Mouse (Mus musculus): ENCODE data around the gene Ntrk2. TPM values are rescaled to one million over a fixed set of nuclear protein-coding genes. Genes with fewer than 3 reads are reported as not detected.

Ntrk2 gene
- polyA plus RNA-seq, 1 experiment from 2014 or later: 1.7 TPM

DNA sequence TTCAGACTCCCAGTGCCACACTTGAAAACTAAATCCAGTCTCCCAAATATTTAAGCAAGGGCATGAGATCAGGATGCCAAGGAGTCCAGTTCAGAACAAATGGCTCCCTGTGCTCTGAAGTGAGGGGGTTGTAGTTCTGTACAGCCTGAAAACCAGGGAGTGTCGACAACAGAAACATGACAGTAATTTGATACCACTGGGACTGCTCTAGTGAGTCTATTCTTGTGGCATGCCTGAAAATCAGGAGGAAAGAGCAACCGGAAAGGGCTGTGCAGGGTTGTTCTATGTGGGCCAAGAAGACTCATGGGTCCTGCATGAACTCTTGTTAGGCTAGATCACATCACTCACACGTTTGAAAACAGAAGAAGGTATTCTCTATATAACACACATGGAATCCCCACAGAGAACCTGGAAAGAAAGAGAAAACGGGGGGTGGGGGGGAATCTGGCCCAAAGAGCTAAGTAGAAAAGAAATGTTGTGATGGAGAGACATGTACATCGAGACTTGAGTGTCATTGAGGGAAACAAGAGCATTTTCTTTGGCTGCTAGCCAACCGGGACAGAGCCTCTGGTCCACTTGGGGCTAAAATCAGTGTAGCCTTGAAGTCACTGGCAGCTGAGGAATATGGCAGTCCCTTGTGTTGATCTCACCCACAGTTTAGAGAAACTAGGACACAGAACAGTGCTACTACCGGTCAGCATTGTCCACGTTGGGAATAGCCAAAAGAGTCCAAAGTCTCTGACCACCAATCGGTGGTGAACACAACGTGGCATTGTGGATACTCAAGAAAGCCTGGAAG is 313.4 kb downstream of the Ntrk2 start:
- no peak overlapping the region for H3K9ac ChIP-seq
- no peak overlapping the region for H3K27ac ChIP-seq
- no peak overlapping the region for H3K4me3 ChIP-seq (replicated peaks)
- no peak for ATAC-seq
- H3K27me3 ChIP-seq (replicated peaks): no peaks in the 10 kb centered on the region
- no peaks in the 10 kb centered on the region for H3K4me1 ChIP-seq (replicated peaks)
- H3K4me2 ChIP-seq (replicated peaks): no peak overlapping the region
- no peaks in the 10 kb centered on the region for H3K36me3 ChIP-seq
- 73% methylated on average over 10 of the region's 10 CpGs for WGBS
- H3K9me3 ChIP-seq: no peaks in the 10 kb centered on the region

- Histone ChIP-seq H3K4me1 (replicated peaks) (no peaks in the 10 kb centered on the region), H3K36me3 (no peaks in the 10 kb centered on the region), H3K4me2 (replicated peaks) (no peak overlapping the region), H3K4me3 (replicated peaks) (no peak overlapping the region), H3K9ac (no peak overlapping the region), H3K27me3 (replicated peaks) (no peaks in the 10 kb centered on the region), H3K9me3 (no peaks in the 10 kb centered on the region), H3K27ac (no peak overlapping the region)
- 75% methylated on average over 7 of the region's 7 CpGs for WGBS
- no peak for ATAC-seq
Measured at GRCm38 (mm10) chr13:59143141-59143744, 336.9 kb downstream of the Ntrk2 start.

- 71% methylated on average over 11 of the region's 11 CpGs for WGBS
- no peaks in the 10 kb centered on the region for H3K9me3 ChIP-seq
- H3K9ac ChIP-seq: no peak overlapping the region
- no peak overlapping the region for H3K4me3 ChIP-seq (replicated peaks)
- H3K36me3 ChIP-seq: no peaks in the 10 kb centered on the region
- no peak overlapping the region for H3K4me2 ChIP-seq (replicated peaks)
- no peak overlapping the region for H3K27ac ChIP-seq
- no peak for ATAC-seq
- no peaks in the 10 kb centered on the region for H3K27me3 ChIP-seq (replicated peaks)
- H3K4me1 ChIP-seq (replicated peaks): no peaks in the 10 kb centered on the region
Measured at GRCm38 (mm10) chr13:59144321-59144856, 338.0 kb downstream of the Ntrk2 start.

- H3K4me1 ChIP-seq (replicated peaks): no peaks in the 10 kb centered on the region
- no peaks in the 10 kb centered on the region for H3K27me3 ChIP-seq (replicated peaks)
- H3K9me3 ChIP-seq: no peaks in the 10 kb centered on the region
- no peak overlapping the region for H3K9ac ChIP-seq
- WGBS: 57% methylated on average over 21 of the region's 21 CpGs
- no peak overlapping the region for H3K27ac ChIP-seq
- H3K36me3 ChIP-seq: no peaks in the 10 kb centered on the region
- ATAC-seq: no peak
- H3K4me2 ChIP-seq (replicated peaks): no peak overlapping the region
- no peak overlapping the region for H3K4me3 ChIP-seq (replicated peaks)
Measured at GRCm38 (mm10) chr13:59145677-59146555, 339.5 kb downstream of the Ntrk2 start.

- no peak overlapping the region for H3K4me3 ChIP-seq (replicated peaks)
- H3K9ac ChIP-seq: no peak overlapping the region
- H3K27me3 ChIP-seq (replicated peaks): no peaks in the 10 kb centered on the region
- no peak overlapping the region for H3K27ac ChIP-seq
- WGBS: 95% methylated on average over 7 of the region's 7 CpGs
- no peak for ATAC-seq
- no peak overlapping the region for H3K4me2 ChIP-seq (replicated peaks)
- no peaks in the 10 kb centered on the region for H3K9me3 ChIP-seq
- H3K36me3 ChIP-seq: no peaks in the 10 kb centered on the region
- H3K4me1 ChIP-seq (replicated peaks): no peaks in the 10 kb centered on the region
Measured at GRCm38 (mm10) chr13:59146616-59147015, 340.2 kb downstream of the Ntrk2 start.

DNA sequence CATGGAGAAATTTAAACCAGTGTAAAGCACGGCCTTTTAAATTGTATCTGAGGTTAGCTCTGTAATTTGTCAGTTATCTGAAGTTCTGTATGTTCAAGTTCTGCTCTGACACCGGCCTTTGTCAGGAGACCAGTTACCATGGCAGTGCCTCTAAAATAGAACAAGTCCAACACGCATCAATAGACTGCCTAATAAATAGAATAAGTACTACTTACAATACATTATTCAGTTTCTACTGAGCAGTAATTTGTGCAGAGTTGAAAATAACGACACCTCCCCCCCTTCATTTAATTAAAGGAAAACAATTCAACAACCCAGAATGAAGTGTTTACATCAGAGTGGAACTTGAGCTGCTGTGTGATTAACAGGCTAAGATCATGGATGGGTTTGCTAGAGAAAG is 341.6 kb downstream of the Ntrk2 start:
- no peaks in the 10 kb centered on the region for H3K27me3 ChIP-seq (replicated peaks)
- no peak for ATAC-seq
- H3K36me3 ChIP-seq: no peaks in the 10 kb centered on the region
- no peaks in the 10 kb centered on the region for H3K9me3 ChIP-seq
- H3K27ac ChIP-seq: no peak overlapping the region
- no peak overlapping the region for H3K4me3 ChIP-seq (replicated peaks)
- no peaks in the 10 kb centered on the region for H3K4me1 ChIP-seq (replicated peaks)
- H3K4me2 ChIP-seq (replicated peaks): no peak overlapping the region
- no peak overlapping the region for H3K9ac ChIP-seq
- 75% methylated on average over 4 of the region's 4 CpGs for WGBS

DNA sequence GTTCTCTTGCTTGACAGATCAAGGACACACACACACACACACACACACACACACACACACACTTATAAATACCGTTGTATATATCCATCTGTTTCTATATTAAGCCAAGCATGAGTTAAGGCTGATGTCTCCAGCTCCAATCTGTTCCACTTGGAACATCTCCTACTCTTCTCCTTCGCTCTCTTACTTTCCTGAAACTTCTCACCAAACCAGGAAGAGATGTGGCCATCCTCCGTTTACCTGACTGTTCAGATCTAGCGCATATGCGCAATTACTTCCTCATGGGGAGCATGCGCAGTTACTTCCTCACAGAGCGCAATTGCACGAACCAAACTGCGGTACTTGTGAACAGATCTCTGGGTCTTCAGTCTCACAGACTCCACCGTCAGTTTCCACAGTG is 342.4 kb downstream of the Ntrk2 start:
- 81% methylated on average over 10 of the region's 10 CpGs for WGBS
- no peak for ATAC-seq

GRCm38 (mm10) chr13:59164015-59164414 is 357.6 kb downstream of the Ntrk2 start:
- 73% methylated on average over 8 of the region's 8 CpGs for WGBS
- no peak for ATAC-seq

More for the DNA sequence above, 342.4 kb downstream of the Ntrk2 start:
- H3K9ac ChIP-seq: no peak overlapping the region
- H3K4me2 ChIP-seq (replicated peaks): no peak overlapping the region
- H3K4me3 ChIP-seq (replicated peaks): no peak overlapping the region
- no peaks in the 10 kb centered on the region for H3K4me1 ChIP-seq (replicated peaks)
- H3K27me3 ChIP-seq (replicated peaks): no peaks in the 10 kb centered on the region
- H3K27ac ChIP-seq: no peak overlapping the region
- H3K9me3 ChIP-seq: no peaks in the 10 kb centered on the region
- no peaks in the 10 kb centered on the region for H3K36me3 ChIP-seq

GRCm38 (mm10) chr13:59173840-59174239 is 367.5 kb downstream of the Ntrk2 start:
- H3K9ac ChIP-seq: no peak overlapping the region
- no peaks in the 10 kb centered on the region for H3K27me3 ChIP-seq (replicated peaks)
- WGBS: 59% methylated on average over 8 of the region's 8 CpGs
- no peak overlapping the region for H3K4me3 ChIP-seq (replicated peaks)
- H3K27ac ChIP-seq: no peak overlapping the region
- no peaks in the 10 kb centered on the region for H3K9me3 ChIP-seq
- no peak overlapping the region for H3K4me2 ChIP-seq (replicated peaks)
- no peak for ATAC-seq
- H3K36me3 ChIP-seq: no peaks in the 10 kb centered on the region
- H3K4me1 ChIP-seq (replicated peaks): no peaks in the 10 kb centered on the region

More at GRCm38 (mm10) chr13:59164015-59164414, 357.6 kb downstream of the Ntrk2 start:
- no peak overlapping the region for H3K27ac ChIP-seq
- no peaks in the 10 kb centered on the region for H3K36me3 ChIP-seq
- H3K9ac ChIP-seq: no peak overlapping the region
- H3K9me3 ChIP-seq: no peaks in the 10 kb centered on the region
- H3K27me3 ChIP-seq (replicated peaks): no peaks in the 10 kb centered on the region
- H3K4me3 ChIP-seq (replicated peaks): no peak overlapping the region
- H3K4me2 ChIP-seq (replicated peaks): no peak overlapping the region
- no peaks in the 10 kb centered on the region for H3K4me1 ChIP-seq (replicated peaks)

- no peak for ATAC-seq
- H3K4me2 ChIP-seq (replicated peaks): no peak overlapping the region
- no peaks in the 10 kb centered on the region for H3K36me3 ChIP-seq
- no peaks in the 10 kb centered on the region for H3K27me3 ChIP-seq (replicated peaks)
- H3K27ac ChIP-seq: no peak overlapping the region
- H3K9me3 ChIP-seq: no peaks in the 10 kb centered on the region
- no peak overlapping the region for H3K4me3 ChIP-seq (replicated peaks)
- H3K4me1 ChIP-seq (replicated peaks): no peaks in the 10 kb centered on the region
- WGBS: 85% methylated on average over 3 of the region's 3 CpGs
- H3K9ac ChIP-seq: no peak overlapping the region
Measured at GRCm38 (mm10) chr13:59176021-59176420, 369.7 kb downstream of the Ntrk2 start.

- Histone ChIP-seq H3K36me3 (no peaks in the 10 kb centered on the region), H3K4me2 (replicated peaks) (no peak overlapping the region), H3K27ac (no peak overlapping the region), H3K9ac (no peak overlapping the region), H3K9me3 (no peaks in the 10 kb centered on the region), H3K27me3 (replicated peaks) (no peaks in the 10 kb centered on the region), H3K4me3 (replicated peaks) (no peak overlapping the region), H3K4me1 (replicated peaks) (no peaks in the 10 kb centered on the region)
- ATAC-seq: no peak
- 61% methylated on average over 9 of the region's 9 CpGs for WGBS
Measured at GRCm38 (mm10) chr13:59176485-59176884, 370.1 kb downstream of the Ntrk2 start.

GRCm38 (mm10) chr13:59177003-59177402 is 370.6 kb downstream of the Ntrk2 start:
- ATAC-seq: no peak
- no peaks in the 10 kb centered on the region for H3K4me1 ChIP-seq (replicated peaks)
- no peaks in the 10 kb centered on the region for H3K36me3 ChIP-seq
- H3K27me3 ChIP-seq (replicated peaks): no peaks in the 10 kb centered on the region
- no peak overlapping the region for H3K4me2 ChIP-seq (replicated peaks)
- H3K9ac ChIP-seq: no peak overlapping the region
- no peaks in the 10 kb centered on the region for H3K9me3 ChIP-seq
- H3K27ac ChIP-seq: no peak overlapping the region
- 57% methylated on average over 9 of the region's 9 CpGs for whole genome bisulfite sequencing
- no peak overlapping the region for H3K4me3 ChIP-seq (replicated peaks)
